Mouse (Mus musculus) layer of hippocampus, adult 2 months (tissue): ENCODE measurements around the gene Itga10. TPM values are rescaled to one million over a fixed set of nuclear protein-coding genes. Genes with fewer than 3 reads are reported as not detected.
"Not testable (repeated sequence)": the region's sequence is repeated elsewhere in the genome, so short reads cannot be mapped to it uniquely, and the experiment has no call there.

ENCODE experiments used
- DNase-seq, 2 experiments: peaks; one replicate each; pipeline ENCODE4 v3.0.0; 2022; ENCODE audit warnings: low spot score in 2 of 2
- H3K27ac ChIP-seq: fragments of 200-600 bp; 2 replicates; pipeline ENCODE4 v1.8.1; 2022
- H3K4me3 ChIP-seq: fragments of 200-600 bp; 2 replicates; pipeline ENCODE4 v1.8.1; 2022; ENCODE audit warnings: mild to moderate bottlenecking
- CTCF ChIP-seq: fragments of 200-600 bp; conservative IDR thresholded peaks from 2 replicates; pipeline ENCODE4 v1.8.1; 2022; ENCODE audit warnings: antibody characterized with exemption, mild to moderate bottlenecking, moderate library complexity
- total RNA-seq, 2 experiments: library from RNA; stranded (reverse); gene quantifications; 2 replicates each; pipeline ENCODE4 v1.2.3; 2021

Gene Itga10
- total RNA-seq, 2 experiments from 2014 or later = 2.0 to 3.1 TPM

DNA sequence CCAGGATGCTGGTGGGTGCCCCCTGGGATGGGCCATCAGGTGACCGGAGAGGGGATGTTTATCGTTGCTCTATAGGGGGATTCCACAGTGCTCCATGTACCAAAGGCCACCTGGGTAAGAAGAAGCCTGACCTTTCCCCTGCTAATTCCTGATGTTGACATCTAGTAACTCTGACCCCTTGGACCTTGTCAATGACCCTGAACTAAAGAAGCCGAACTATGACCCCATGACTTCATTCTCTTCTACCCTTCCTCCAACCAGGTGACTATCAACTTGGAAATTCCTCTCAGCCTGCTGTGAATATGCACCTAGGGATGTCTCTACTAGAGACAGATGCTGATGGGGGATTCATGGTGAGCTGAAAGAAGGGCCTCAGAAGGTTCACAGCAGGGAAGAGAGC is 2.0 kb downstream of the Itga10 start:
- DNase-seq = no peak
- TF ChIP-seq CTCF = no peak
- Histone ChIP-seq H3K27ac (no peak overlapping the region), H3K4me3 (no peak overlapping the region)

DNA sequence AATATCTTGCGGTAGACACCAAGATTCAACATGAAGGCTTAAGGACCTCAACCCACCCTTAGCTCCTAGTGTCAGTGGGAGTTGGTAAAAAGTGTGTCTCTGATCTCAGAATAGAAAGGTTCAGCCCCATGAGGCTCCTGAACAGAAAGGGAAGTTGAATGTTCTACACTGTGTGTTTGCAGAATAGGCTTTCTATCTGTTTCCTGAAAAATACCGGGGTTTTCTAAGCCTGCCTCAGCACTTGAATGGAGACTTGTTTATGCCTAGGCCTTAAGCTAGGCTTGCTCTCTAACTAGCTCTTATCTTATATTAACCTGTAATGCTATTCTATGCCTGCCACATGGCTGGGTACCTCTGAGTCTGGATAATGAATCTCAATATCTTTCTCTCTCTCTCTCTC is 15.5 kb downstream of the Itga10 start:
- DNase-seq = no peak
- no peak overlapping the region for H3K4me3 ChIP-seq
- no peak for TF ChIP-seq CTCF
- no peak overlapping the region for H3K27ac ChIP-seq

DNA sequence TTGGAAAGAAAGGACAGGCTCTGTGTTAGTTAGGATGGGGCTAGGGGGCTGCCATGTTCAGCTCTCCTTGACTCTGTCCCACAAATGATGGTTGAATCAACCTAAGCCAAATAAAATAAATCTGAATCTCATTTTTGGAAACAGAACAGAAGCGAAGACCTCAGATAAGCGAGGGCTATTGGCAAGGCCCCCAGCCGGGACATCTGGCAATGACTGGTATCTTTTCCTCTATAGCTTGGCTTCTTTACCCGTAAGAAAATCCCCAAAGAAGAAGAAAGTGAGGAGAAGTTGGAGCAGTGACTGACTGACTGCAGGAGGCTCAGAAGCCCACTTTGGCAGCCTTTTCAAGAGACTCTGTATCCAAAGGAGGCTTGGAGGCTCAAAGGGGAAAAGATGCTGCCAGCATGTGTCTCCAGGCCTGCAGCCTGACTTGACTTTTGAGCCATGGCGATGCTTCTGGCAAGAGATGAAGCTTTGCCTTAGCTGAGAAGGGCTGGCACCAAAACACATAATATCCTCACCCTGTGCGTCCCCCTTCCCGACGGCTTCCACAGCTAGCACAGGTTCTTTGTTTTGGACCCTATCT is 17.4 kb downstream of the Itga10 start:
- Histone ChIP-seq H3K4me3 (no peak overlapping the region), H3K27ac (peak overlapping the region; percentile 25; the same call in 1 of the 2 replicates)
- TF ChIP-seq CTCF = no peak
- no peak for DNase-seq

DNA sequence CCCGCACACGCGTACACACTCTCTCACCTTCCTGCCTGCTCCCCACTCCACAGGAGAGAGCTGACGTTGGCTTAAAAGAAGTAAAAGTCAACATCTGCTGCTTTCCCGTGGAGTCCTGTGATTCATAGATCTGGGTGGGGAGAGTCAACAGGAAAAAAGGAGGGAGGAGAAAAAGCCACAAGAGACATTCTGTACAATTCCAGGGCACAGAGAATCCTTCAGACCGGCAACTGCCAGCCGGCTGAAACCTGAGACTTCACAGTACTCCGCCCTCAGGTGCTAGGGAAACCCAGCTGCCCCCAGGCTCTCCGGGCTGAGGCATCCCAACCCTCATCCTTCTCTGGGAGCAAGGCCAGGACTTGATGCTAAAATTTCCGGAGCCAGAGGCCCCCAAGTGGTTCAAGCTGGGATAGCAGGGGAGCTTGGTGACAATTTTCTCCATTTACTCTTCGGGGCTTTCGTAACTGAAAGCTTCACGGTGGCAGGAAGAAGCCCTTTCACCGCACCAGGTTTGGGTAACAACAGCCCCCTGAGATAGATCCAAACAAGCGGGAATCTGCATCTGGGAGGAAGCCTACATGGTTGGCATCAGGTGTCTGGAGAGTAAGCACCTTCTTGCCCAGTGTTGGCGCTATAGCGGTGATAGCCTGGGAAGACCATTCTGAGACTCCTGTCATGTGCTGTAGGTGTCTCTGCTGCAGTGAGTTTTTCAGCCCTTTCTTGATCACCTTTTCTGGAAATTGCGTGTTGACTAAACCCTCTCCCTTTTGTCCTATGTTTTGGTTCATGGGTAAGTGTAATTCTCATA is 18.3 kb downstream of the Itga10 start:
- Histone ChIP-seq H3K4me3 (peak overlapping the region; percentile 58), H3K27ac (peak overlapping the region; percentile 89)
- TF ChIP-seq CTCF = peak; percentile 99
- DNase-seq = peak; percentile 84 to 91

DNA sequence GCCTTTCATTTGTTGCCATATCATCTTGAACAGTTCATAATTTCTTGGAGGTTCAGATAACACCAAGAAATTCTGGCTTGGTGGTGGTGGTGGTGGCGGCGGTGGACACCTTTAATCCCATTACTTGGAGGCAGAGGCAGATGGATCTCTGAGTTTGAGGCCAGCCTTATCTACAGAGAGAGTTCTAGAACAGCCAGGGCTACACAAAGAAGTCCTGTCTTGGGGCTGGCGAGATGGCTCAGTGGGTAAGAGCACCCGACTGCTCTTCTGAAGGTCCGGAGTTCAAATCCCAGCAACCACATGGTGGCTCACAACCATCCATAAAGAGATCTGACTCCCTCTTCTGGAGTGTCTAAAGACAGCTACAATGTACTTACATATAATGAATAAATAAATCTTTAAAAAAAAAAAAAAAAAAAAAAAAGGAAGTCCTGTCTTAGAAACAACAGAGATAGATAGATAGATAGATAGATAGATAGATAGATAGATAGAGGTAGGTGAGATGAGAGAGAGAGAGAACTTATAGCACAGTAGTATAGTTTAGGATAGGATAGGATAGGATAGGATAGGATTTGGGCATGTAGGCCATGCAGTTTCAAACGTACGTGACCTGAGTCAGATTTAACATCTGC is 20.5 kb downstream of the Itga10 start:
- not testable (repeated sequence) for H3K4me3 ChIP-seq, DNase-seq, H3K27ac ChIP-seq

DNA sequence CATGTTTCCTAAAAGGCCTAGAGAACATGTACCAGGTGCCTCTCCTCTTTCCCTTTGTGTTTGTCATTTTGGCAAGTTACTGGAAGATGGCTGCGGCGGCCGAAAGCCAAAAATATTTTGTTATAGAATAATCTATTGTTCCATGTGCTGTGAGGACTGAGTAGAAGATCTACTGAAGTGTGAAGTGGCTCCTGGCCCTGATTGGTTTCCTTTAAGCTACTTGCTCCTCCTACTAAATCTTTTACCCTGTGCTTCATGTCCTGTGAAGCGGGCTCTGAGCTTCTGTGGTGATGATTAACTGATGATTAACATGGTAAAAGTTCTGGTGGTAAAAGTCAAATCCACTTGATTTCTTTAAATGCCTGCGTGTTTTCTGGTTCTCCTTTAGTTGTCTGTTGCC is 21.5 kb downstream of the Itga10 start:
- Histone ChIP-seq H3K4me3 (no peak overlapping the region), H3K27ac (no peak overlapping the region)
- no peak for TF ChIP-seq CTCF
- DNase-seq = no peak

DNA sequence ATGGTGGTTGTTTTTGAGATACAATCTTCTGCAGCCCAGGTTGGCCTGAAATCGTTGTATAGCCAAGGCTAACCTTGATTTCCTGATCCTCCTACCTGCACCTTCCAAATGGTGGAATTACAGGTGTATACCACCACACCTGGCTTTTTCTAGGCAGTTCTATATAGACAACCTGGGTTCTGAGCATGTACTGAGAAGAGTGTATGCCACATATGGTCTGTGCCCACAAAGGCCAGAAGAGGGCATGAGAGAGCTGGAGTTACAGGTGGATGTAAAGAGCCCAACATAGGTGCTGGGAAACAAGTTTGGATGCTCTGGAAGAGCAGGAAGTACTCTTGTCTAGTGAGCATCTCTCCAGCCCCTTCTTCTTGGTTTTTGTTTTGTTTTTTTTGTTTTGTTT is 21.9 kb downstream of the Itga10 start:
- Histone ChIP-seq H3K27ac (no peak overlapping the region), H3K4me3 (no peak overlapping the region)
- no peak for DNase-seq
- TF ChIP-seq CTCF = peak; percentile 62

DNA sequence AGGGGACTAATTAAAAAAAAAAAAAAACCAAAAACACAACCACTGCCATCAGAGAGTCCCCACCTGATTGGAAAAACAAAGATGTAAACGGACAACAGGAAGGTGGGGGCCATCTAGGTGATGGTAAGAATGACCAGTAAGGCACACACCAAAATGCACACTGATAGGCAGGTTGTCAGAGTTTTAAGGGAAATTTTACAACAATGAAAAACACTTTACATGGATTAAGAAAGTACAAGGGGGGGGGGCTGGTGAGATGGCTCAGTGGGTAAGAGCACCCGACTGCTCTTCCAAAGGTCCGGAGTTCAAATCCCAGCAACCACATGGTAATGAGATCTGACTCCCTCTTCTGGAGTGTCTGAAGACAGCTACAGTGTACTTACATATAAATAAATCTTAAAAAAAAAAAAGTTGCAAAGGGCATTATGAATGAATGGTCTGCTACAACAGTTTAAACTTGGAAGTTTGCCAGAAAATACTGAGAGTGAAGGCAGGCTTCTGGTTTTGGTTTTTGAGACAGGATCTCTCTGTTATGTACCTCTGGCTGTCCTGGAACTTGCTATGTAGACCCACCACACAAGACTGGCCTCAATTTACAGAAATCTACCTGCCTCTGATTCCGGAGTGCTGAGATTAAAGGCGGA is 23.2 kb downstream of the Itga10 start:
- DNase-seq = no peak
- no peak for TF ChIP-seq CTCF
- H3K27ac ChIP-seq = no peak overlapping the region

DNA sequence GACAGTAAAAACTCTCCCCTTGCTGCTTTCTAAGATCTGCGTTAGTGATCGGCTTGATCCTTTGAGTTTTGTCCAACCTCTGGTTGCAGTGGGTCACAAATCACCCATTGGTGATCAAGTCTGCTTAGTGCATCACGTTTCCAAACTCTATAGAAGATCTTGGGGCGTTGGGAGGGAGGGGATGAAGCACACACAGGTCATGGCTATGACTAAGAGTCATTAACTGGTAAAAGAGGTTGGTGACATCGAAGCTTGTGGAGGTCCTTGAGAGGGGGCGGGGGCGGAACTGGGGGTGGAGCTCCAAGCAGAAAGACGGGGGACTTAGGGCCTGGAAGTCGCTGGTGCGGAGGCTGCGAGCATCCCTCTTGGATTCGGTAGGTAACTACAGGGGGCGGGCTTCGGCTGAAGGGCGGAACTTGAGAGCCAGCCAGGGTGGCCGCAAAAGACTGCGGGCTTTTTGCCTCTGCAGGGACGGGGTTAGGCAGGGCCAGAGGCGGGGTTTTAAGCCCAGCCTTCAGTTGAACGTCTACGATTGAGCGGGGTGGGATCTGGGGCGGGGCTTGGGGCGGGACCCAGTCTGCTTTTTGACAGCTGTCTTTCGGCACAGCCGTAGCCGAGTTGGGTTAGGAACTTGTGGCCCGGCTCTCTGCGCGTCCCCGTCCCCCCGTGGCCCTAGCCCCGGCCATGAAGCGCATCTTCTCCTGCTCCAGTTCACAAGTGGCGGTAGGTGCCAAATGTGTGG is 24.5 kb downstream of the Itga10 start, which contains the start of gene Ankrd35:
TSS of gene Ankrd35 (plus strand) at position 405 of the 742 bp plus-strand sequence.
- TF ChIP-seq CTCF = peak; percentile 55
- peak within 1 kb of the TSS; percentile 70; the same call in 1 of the 2 replicates for H3K27ac ChIP-seq
- H3K4me3 ChIP-seq = peak within 1 kb of the TSS; percentile 71
- peak; percentile 59 to 66 for DNase-seq

More for the DNA sequence above, 23.2 kb downstream of the Itga10 start:
- H3K4me3 ChIP-seq = no peak overlapping the region

DNA sequence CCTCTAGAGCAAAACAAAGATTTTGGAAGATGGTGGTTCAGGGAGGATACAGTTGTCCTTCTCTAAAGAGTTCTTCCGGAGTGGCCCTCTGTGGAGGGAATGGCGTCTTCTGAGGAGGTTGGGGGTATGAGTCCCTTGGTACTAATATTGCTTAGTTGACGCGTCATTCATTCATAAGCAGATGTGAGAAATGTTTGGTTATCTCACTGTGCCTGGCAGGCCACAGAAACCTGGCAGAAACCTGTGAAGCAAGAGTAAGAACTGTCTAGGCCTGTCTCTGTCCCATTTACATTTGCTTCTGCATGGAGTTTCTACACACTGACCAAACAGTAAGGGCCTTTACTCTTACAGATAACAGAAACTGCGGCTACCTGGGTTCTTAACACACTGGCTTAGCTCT is 26.1 kb downstream of the Itga10 start:
- Histone ChIP-seq H3K27ac (no peak overlapping the region), H3K4me3 (no peak overlapping the region)
- no peak for TF ChIP-seq CTCF
- DNase-seq = no peak

DNA sequence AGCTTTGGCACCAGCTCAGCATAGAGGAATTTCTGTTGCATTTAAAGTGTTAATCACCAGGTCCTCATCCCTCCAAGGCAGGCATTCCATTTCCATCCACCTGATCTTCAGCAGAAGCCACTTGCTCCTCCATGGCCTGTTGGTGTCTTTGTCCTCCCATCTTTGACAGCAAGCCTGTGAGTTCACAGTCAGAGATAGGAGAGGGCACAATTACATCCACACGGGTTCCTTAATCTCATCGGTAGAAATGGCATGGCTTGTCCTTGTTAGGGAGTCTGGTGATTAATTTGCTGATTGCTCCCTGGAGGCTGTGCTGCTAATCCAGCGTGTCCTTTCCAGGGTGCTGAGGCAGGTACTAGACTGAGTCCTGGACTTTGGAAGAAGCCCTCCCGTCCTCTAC is 28.1 kb downstream of the Itga10 start:
- H3K4me3 ChIP-seq = no peak overlapping the region
- no peak for TF ChIP-seq CTCF
- no peak overlapping the region for H3K27ac ChIP-seq
- DNase-seq = no peak

DNA sequence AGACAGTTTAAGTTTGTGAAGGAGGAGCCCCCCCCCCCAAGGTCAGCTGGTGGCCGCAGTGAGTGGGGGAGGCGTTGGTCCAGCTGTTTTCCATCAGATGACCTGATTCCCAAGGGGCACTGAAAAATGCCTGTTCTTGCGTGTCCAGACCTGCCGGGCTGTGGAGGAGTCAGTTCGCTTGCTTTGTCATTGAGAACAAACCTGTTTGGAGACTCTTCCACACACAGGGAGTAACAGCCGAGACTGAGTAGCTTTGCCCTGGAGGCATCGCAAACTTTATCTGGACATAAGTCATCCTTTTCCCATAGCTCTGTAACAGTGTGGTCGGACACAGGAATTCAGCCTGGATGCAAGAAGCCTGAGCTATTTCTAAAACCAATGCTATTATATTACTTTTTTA is 29.1 kb downstream of the Itga10 start:
- DNase-seq = no peak
- Histone ChIP-seq H3K4me3 (no peak overlapping the region), H3K27ac (no peak overlapping the region)
- TF ChIP-seq CTCF = no peak
